Mouse (Mus musculus): Measurements from ENCODE around the gene Fcer1a. TPM values are rescaled to one million over a fixed set of nuclear protein-coding genes. Genes with fewer than 3 reads are reported as not detected.

Fcer1a gene
- 1.5 and 2.1 TPM in 2 replicates for polyA plus RNA-seq (2015; fragmentation: Nextera tagmentation; extraction: Ambion mirVana)

DNA sequence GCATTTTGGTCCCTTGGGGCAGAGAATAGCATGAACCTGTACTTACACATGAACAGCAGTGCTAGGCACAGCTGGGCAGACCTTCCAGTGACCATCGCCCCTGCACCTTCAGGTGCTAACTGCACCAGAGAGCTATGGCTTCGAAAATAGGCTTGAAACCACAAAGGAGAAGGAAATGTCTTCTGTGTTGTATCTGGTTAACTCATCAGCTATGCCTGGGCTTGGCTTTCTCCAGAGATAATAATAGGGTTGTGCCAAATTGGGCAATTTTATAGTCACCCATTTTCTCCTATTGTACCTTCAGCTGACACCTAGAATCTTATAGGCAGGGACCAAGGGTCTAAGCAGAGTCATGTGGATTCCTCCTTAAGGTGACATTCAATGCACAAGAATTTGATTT lies at the start of gene Fcer1a:
Gene Fcer1a (minus strand): TSS at position 134 of the 400 bp plus-strand sequence.

DNA sequence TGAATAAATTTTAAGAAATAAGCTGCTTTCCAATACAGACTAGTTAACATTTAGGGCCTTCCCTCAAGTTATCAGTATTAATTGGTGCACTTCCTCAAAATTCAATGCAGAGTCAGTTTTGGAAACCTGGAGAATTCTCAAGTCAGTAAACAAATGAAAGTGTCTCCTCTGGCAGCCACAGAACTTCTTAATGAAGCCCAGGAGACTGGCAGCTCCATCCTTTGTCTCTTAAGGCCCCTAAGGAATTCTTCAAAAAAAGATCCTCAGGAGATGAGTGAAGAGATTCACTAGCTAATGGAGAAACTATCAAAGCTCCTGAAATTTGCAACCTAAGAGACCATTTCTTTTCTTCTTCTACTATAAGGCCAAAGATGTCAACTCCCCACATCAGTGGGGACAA lies 38.7 kb upstream of the Fcer1a start, which contains the start of gene Olfr418:
Gene Olfr418 (plus strand): TSS at position 301 of the 400 bp plus-strand sequence.

DNA sequence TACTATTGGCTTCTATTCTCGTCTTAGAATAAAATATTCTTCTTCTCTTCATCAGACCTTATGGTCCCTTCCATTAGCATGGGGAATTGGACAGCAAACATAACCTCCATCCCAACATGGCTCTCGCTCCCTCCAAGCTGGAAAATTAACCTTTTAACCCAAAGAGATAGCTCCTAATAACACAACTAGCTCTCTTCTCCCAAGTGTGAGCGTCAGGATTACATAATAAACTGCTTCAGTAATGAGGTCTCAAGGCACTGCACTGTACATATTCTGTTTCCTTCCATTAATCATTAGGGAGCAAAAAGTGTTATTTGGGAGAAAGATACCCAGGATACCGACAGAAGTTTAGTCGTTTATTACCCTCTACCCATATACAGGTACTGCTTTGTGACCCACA lies 14.9 kb downstream of the Fcer1a start, which contains the start of gene Olfr1404:
Gene Olfr1404 (plus strand): TSS at position 301 of the 400 bp plus-strand sequence.

DNA sequence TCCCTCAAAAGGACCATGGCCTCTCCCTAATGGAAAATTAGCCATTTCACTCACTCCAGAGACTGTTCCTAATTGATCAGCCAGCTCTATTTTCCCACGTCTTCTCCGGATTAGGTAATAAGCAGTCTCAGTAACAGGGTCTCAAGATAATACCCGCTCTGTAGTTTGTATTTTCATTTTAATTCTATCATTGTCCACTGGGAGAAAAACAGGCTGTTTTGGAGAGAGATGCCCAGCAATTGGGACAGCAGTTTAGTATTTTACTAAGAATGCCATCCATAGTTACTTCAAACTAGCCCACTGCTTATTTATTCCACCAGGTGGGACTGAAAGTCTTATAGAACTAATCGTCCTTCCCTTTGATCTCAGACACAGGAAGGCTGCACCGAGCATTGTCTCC lies 29.5 kb downstream of the Fcer1a start, which contains the start of gene Olfr218:
Gene Olfr218 (plus strand): TSS at position 301 of the 400 bp plus-strand sequence.

DNA sequence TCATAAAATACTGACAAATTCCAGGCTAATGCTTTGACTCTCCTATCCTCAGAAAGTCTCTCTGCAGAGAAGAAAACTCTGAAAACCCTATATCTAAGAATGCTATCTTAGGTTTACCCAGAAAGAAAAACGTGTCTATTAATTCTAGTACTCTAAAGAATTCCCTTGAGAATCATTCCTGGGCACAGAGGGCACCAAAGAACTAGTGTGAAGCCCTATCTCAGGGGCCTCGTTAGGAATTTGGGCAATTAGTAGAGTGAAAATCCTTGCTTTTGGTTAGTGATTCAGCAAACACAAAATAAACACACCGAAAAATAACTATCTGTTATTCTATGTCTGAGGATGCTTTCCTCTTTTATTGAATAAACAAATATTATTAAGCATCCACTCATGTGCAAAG lies 36.5 kb downstream of the Fcer1a start, which contains the start of gene Olfr1406:
Gene Olfr1406 (minus strand): TSS at position 101 of the 400 bp plus-strand sequence.

Other genes with a start within 250 kb of the Fcer1a start
- not detected in 2 replicates for gene Olfr1408, start 89.8 kb downstream of the Fcer1a start, polyA plus RNA-seq (2015; fragmentation: Nextera tagmentation; extraction: Ambion mirVana)
- gene Olfr1406, start 36.6 kb downstream of the Fcer1a start, polyA plus RNA-seq (2015; fragmentation: Nextera tagmentation; extraction: Ambion mirVana), result not detected in 2 replicates
- not detected in 2 replicates for gene Olfr218, start 29.4 kb downstream of the Fcer1a start, polyA plus RNA-seq (2015; fragmentation: Nextera tagmentation; extraction: Ambion mirVana)
- not detected in 2 replicates for gene Olfr1404, start 14.8 kb downstream of the Fcer1a start, polyA plus RNA-seq (2015; fragmentation: Nextera tagmentation; extraction: Ambion mirVana)
- gene Olfr418, start 38.8 kb upstream of the Fcer1a start, polyA plus RNA-seq (2015; fragmentation: Nextera tagmentation; extraction: Ambion mirVana), result not detected in 2 replicates
- not detected in 2 replicates for gene Mptx2, start 50.6 kb upstream of the Fcer1a start, polyA plus RNA-seq (2015; fragmentation: Nextera tagmentation; extraction: Ambion mirVana)
- 1.7 and 2.2 TPM in 2 replicates for gene Ackr1, start 106.5 kb upstream of the Fcer1a start, polyA plus RNA-seq (2015; fragmentation: Nextera tagmentation; extraction: Ambion mirVana)
- gene Aim2, start 123.7 kb upstream of the Fcer1a start, polyA plus RNA-seq (2015; fragmentation: Nextera tagmentation; extraction: Ambion mirVana), result 5.7 and 9.5 TPM in 2 replicates
- gene Cadm3, start 140.5 kb upstream of the Fcer1a start, polyA plus RNA-seq (2015; fragmentation: Nextera tagmentation; extraction: Ambion mirVana), result 2.0 and 3.2 TPM in 2 replicates